Mouse (Mus musculus) hindbrain, embryonic 16.5 days (tissue): ENCODE data around the gene Cog8. TPM values are rescaled to one million over a fixed set of nuclear protein-coding genes. Genes with fewer than 3 reads are reported as not detected.
A peak's percentile ranks its signal among the peaks of the same experiment; 100 is the strongest.

ENCODE experiments used
- ATAC-seq: fragments of 200-750 bp; cut with Nextera tagmentation; 2 replicates; pipeline ENCODE4 v1.8.0; 2017; ENCODE audit warnings: moderate TSS enrichment, moderate library complexity
- H3K27ac ChIP-seq: fragments of 300-500 bp; sonication (generic); 2 replicates; pipeline ENCODE4 v1.5.1; 2014; ENCODE audit warnings: low read depth, mild to moderate bottlenecking, control low read depth, low read length, moderate library complexity
- H3K27me3 ChIP-seq: fragments of 300-500 bp; sonication (generic); replicated peaks from 2 replicates; pipeline ENCODE4 v1.6.1; 2014; ENCODE audit warnings: low read length; ENCODE audit not compliant: control insufficient read depth, insufficient read depth
- H3K36me3 ChIP-seq: fragments of 300-500 bp; sonication (generic); 2 replicates; pipeline ENCODE4 v1.6.1; 2014; ENCODE audit warnings: mild to moderate bottlenecking, low read length, moderate library complexity, mixed read lengths; ENCODE audit not compliant: control insufficient read depth, insufficient read depth
- H3K4me1 ChIP-seq: fragments of 300-500 bp; sonication (generic); 2 replicates; pipeline ENCODE4 v1.6.1; 2014; ENCODE audit warnings: low read depth, low read length; ENCODE audit not compliant: control insufficient read depth, insufficient read depth
- H3K4me2 ChIP-seq: fragments of 300-500 bp; sonication (generic); 2 replicates; pipeline ENCODE4 v1.6.1; 2014; ENCODE audit warnings: mild to moderate bottlenecking, low read length, control low read depth, moderate library complexity
- H3K4me3 ChIP-seq: fragments of 300-500 bp; sonication (generic); 2 replicates; pipeline ENCODE4 v1.5.1; 2014; ENCODE audit warnings: mild to moderate bottlenecking, low read length, control low read depth, moderate library complexity
- H3K9ac ChIP-seq: fragments of 300-500 bp; sonication (generic); 2 replicates; pipeline ENCODE4 v1.6.1; 2014; ENCODE audit warnings: low read depth, mild to moderate bottlenecking, control low read depth, low read length, moderate library complexity
- H3K9me3 ChIP-seq: fragments of 300-500 bp; sonication (generic); 2 replicates; pipeline ENCODE4 v1.6.1; 2014; ENCODE audit warnings: mild to moderate bottlenecking, low read length, moderate library complexity; ENCODE audit not compliant: control insufficient read depth
- WGBS: fragments of 180-500 bp; shearing (Covaris S2); extraction: QIAGEN DNeasy Blood & Tissue Kit; methylation state at CpG from one replicate; pipeline ENCODE4 v1.1.7; 2014; 5-methylcytosine and 5-hydroxymethylcytosine counted together
- polyA plus RNA-seq: library from polyadenylated mRNA; unstranded; fragments of >200 nt; fragmentation: Nextera tagmentation; extraction: Ambion mirVana; gene quantifications from 2 replicates; pipeline ENCODE4 v1.2.1, GENCODE M21; 2015

Cog8 gene
- polyA plus RNA-seq, 1 experiment from 2014 or later, result 39.2 TPM

DNA sequence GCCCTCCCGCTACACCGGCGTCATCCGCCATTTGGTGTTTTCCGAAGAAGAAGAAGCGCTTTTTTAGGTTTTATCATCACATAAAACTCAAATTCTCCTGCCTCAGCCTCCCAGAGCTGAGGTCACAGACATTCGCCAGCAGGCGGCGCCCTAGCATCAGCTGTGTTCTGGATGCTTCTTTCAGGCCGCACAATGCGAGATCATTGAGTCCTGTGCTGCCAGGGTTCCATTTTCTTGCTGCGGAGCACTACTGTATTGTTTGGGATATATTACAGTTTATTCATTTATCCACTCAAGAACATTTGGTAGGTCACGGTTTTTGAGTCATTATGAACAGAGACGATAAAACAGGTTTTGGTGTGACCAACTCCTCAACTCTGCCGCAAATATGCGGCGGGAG lies 28.9 kb upstream of the Cog8 start:
- no peaks in the 10 kb centered on the region; the same call in 1 of the 2 replicates for H3K9me3 ChIP-seq
- peaks cover 32% of the 10 kb centered on the region for H3K36me3 ChIP-seq
- 97% methylated on average over 17 of the region's 17 CpGs for WGBS
- H3K27me3 ChIP-seq, result no peaks in the 10 kb centered on the region
- no peak overlapping the region for H3K4me2 ChIP-seq
- H3K9ac ChIP-seq, result no peak overlapping the region
- ATAC-seq, result no peak
- H3K4me3 ChIP-seq, result no peak overlapping the region
- H3K27ac ChIP-seq, result no peak overlapping the region
- no peaks in the 10 kb centered on the region for H3K4me1 ChIP-seq

DNA sequence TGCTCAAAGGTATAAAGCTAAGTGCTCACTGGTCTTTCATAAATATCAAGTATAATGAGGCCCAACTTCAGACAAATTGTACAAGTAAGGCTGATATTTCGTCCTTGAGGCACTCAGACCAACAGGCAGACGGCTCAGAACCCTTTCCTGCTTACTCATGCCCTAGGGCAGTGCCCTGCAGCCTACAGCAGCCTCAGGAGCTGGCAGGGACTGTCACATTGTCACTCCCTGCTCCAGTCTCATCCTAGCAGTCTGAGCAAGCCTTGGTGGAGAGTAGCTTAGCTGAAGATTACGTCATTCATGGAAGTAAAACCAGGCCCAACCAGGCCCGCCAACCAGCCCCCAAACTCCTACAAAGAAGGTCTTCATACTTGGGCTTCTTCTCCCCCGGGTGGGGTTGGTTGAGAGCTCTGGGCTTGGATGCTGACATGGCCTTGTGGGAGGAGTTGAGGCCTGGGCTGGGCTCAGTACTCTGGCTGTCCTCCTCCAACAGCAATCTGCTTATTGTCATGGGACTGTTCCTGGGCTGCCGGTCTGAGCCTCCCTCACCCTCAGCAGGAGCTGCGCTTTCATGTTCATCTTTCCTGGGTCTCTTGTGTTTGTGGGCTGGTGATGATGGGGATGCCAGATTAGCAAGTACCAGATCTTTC lies 19.9 kb upstream of the Cog8 start:
- H3K4me1 ChIP-seq, result no peaks in the 10 kb centered on the region
- ATAC-seq, result no peak
- peaks cover 46% of the 10 kb centered on the region for H3K36me3 ChIP-seq
- no peaks in the 10 kb centered on the region for H3K27me3 ChIP-seq
- no peak overlapping the region for H3K4me2 ChIP-seq
- no peak overlapping the region for H3K9ac ChIP-seq
- 92% methylated on average over 7 of the region's 7 CpGs for WGBS
- H3K9me3 ChIP-seq, result no peaks in the 10 kb centered on the region
- H3K4me3 ChIP-seq, result no peak overlapping the region
- no peak overlapping the region for H3K27ac ChIP-seq

DNA sequence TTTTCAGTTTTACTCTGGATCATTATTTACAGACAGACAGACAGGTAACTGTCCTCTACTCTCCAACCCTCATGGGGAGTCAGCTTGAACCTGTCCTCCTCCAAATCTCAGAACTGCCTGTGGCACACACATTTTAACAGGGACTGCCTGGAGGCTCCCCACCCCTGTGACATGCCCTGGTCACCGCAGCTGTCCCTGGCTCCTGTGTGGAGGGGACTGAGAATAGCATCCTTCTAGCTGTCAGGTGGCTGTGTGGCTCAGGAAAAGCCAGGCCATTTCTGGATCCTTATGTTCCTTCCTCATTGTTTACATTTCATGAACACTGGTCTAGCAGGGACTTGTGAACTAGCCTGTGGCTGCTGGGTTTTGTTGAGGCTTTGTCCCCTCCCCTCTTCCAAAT lies 17.6 kb upstream of the Cog8 start:
- Histone ChIP-seq H3K27ac (no peak overlapping the region), H3K4me1 (no peaks in the 10 kb centered on the region), H3K36me3 (peaks cover 48% of the 10 kb centered on the region), H3K9me3 (no peaks in the 10 kb centered on the region), H3K27me3 (no peaks in the 10 kb centered on the region), H3K9ac (no peak overlapping the region), H3K4me2 (no peak overlapping the region), H3K4me3 (no peak overlapping the region)
- 93% methylated on average over 1 of the region's 1 CpGs for WGBS
- no peak for ATAC-seq

DNA sequence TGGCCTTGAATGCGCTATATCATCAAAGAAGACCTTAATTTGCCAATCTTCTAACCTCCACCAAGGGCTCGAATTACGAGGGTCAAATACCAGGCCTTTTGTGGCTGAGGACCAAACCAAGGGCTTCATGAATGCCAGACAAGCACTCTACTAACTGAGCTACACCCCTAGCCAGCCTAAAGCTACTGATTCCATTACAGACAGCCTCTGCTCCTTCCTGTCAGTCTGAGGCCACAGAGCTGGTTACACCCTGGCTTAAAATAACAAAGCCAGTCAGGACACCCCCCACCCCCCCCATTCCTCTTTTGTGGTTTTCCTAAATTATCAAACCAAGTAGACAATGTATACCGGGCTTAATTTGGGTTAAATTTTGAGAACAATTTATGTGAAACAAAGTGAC lies 17.2 kb upstream of the Cog8 start:
- Histone ChIP-seq H3K9ac (no peak overlapping the region), H3K36me3 (peaks cover 47% of the 10 kb centered on the region), H3K9me3 (no peaks in the 10 kb centered on the region), H3K4me2 (no peak overlapping the region), H3K4me1 (no peaks in the 10 kb centered on the region), H3K27ac (no peak overlapping the region), H3K27me3 (no peaks in the 10 kb centered on the region), H3K4me3 (no peak overlapping the region)
- 90% methylated on average over 4 of the region's 4 CpGs for WGBS
- ATAC-seq, result no peak

DNA sequence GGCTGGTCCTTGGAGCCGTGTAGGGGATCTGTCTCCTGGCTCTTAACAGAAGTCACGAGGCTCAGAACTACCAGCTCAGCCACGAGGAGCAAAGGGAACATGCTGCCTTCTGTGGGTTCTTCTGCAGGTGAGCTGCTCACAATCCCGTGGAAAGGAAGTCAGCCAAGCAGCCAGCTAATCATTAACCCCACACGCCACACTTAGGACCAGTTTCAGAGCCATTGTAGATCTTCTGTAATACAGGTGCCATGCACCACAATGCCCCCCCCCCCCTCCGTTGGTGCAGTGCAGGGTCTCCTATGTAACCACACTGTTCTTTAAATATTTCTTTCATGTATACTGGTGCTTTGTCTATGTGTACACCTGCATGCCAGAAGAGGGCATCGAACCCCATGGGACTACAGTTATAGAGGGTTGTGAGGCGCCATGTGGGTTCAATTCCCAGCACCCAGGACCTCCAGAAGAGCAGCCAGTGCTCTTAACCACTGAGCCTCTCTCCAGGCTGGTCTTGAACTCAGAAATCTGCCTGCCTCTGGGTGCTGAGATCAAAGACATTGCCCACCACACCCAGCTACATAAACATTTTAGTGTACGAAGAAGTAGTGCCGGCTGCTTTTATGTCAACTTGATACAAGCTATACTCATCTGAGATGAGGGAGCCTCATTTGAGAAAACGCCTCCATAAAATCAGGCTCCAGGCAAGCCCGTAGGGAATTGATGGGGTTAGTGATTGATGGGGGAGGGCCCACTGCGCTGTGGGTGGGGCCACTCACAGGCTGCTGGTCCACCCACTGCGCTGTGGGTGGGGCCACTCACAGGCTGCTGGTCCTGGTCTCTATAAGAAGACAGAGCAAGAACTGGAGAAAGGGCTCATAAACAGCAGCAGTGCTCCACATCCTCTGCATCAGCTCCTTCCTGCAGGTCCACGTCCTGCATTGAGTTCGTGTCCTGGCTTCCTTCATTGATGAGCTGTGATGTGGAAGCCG lies 9.3 kb upstream of the Cog8 start, which contains the start of gene Tmed6:
Gene Tmed6 (minus strand): TSS at position 134 of the 986 bp plus-strand sequence.
- no peak for ATAC-seq
- WGBS, result 60% methylated on average over 17 of the region's 17 CpGs
- H3K9me3 ChIP-seq, result no peaks in the 10 kb centered on the region

DNA sequence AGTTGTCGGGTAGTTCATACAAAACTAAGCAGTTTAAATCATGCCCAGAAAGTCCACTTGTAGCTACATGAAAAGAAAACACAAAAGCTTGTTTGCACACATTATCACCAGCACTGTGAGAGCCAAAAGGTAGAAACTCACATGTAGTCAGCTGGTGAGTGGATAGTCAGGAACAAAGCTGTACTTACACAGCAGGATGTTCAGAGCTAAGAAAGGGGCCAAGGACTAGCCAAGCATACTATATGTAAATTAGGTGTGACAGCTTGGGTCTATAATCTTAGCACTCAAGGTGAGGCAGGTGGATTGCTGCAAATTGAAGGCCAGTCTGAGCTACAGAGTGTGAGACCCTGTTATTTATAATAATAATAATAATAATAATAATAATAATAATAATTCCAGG lies 6.1 kb upstream of the Cog8 start:
- H3K9ac ChIP-seq, result no peak overlapping the region
- 95% methylated on average over 1 of the region's 1 CpGs for WGBS
- H3K4me1 ChIP-seq, result peaks cover 1% of the 10 kb centered on the region
- H3K4me3 ChIP-seq, result no peak overlapping the region
- H3K4me2 ChIP-seq, result no peak overlapping the region
- no peak overlapping the region for H3K27ac ChIP-seq
- no peaks in the 10 kb centered on the region for H3K27me3 ChIP-seq
- H3K9me3 ChIP-seq, result no peaks in the 10 kb centered on the region
- ATAC-seq, result no peak
- H3K36me3 ChIP-seq, result peaks cover 9% of the 10 kb centered on the region; the same call in 1 of the 2 replicates

More for the DNA sequence above, 9.3 kb upstream of the Cog8 start, which contains the start of gene Tmed6:
- Histone ChIP-seq H3K27me3 (no peaks in the 10 kb centered on the region), H3K27ac (no peak within 1 kb of the TSS), H3K4me3 (no peak within 1 kb of the TSS), H3K36me3 (peaks cover 9% of the 10 kb centered on the region), H3K4me2 (no peak within 1 kb of the TSS), H3K9ac (no peak within 1 kb of the TSS), H3K4me1 (no peaks in the 10 kb centered on the region)

DNA sequence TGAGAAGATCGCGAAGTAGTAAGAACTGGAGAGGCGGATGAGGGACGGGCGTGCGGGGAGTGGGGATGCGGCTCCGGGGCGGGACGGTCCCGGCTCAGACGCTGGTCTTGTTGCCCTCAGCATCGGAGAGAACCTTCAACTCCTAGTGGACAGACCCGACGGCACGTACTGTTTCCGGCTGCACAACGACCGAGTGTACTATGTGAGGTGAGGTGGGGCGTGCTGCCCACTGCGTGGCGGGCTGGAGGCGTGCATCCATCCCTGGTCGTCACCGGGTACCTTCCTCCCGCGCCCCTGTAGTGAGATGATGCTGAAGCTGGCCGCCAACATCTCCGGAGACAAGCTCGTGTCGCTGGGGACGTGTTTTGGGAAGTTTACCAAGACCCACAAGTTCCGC lies 482 bp upstream of the Cog8 start:
- Histone ChIP-seq H3K4me3 (peak overlapping the region; percentile 98), H3K36me3 (peaks cover 20% of the 10 kb centered on the region), H3K27me3 (no peaks in the 10 kb centered on the region), H3K9ac (peak overlapping the region; percentile 74), H3K4me2 (peak overlapping the region; percentile 80), H3K9me3 (no peaks in the 10 kb centered on the region), H3K27ac (peak overlapping the region; percentile 61), H3K4me1 (peaks cover 15% of the 10 kb centered on the region)
- WGBS, result 1% methylated on average over 32 of the region's 33 CpGs
- ATAC-seq, result peak; percentile 64

DNA sequence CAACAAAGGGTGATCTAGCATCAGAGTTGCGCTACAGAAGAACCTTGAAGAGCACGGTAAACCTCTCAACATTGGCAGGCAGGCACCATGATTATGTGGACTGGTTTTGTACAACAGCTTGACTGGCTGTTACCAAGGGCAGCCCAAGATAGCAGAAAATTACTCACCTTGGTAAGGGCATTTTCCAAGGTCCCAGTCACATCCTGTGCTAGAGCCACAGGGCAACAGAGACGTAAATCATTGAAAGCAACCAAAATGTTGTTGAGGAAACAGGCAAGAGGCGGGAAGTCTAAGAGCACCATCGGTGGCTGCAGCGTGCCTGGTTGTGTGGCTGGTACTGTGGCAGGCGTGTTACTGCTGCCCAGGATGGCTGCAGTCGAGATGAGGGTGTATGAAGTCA lies 4.4 kb downstream of the Cog8 start:
- Histone ChIP-seq H3K9me3 (no peaks in the 10 kb centered on the region), H3K4me3 (no peak overlapping the region), H3K36me3 (peaks cover 24% of the 10 kb centered on the region), H3K27ac (no peak overlapping the region), H3K27me3 (no peaks in the 10 kb centered on the region), H3K9ac (no peak overlapping the region), H3K4me1 (peaks cover 24% of the 10 kb centered on the region), H3K4me2 (no peak overlapping the region)
- ATAC-seq, result no peak
- WGBS, result 96% methylated on average over 8 of the region's 8 CpGs

DNA sequence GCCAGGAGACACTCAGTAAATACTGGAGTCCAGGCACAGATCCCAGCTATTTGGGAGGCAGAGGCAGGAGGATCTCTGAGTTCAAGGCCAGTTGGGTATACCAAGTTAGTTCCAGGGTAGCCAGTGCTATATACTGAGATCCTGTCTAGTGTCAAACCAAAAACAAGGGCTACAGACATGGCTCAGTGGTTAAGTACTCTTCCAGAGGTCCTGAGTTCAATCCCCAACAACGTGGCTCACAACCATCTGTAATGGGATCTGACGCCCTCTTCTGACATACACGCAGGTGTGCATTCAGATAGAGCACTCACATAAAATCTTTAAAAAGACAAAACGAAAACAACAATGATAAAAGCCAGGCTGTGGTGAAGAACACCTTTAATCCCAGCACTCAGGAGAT lies 7.0 kb downstream of the Cog8 start:
- Histone ChIP-seq H3K36me3 (peaks cover 41% of the 10 kb centered on the region), H3K4me2 (peak overlapping the region; percentile 90; the same call in 1 of the 2 replicates), H3K9ac (no peak overlapping the region), H3K9me3 (no peaks in the 10 kb centered on the region), H3K4me3 (no peak overlapping the region), H3K27me3 (no peaks in the 10 kb centered on the region), H3K27ac (no peak overlapping the region), H3K4me1 (peaks cover 15% of the 10 kb centered on the region)
- WGBS, result 99% methylated on average over 4 of the region's 4 CpGs
- no peak for ATAC-seq
